Mouse (Mus musculus): ENCODE results near the gene Klhl36. TPM values are rescaled to one million over a fixed set of nuclear protein-coding genes. Genes with fewer than 3 reads are reported as not detected.

The Klhl36 gene
- polyA plus RNA-seq, 1 experiment from 2014 or later, result 11.8 TPM

GRCm38 (mm10) chr8:119881301-119881700 is 19.2 kb downstream of the Klhl36 start:
- H3K9ac ChIP-seq, result no peak overlapping the region
- no peak for TF ChIP-seq CTCF (IDR thresholded peaks at IDR 0.05; ENCODE audit: low read depth)
- no peak overlapping the region for H3K4me2 ChIP-seq
- no peak overlapping the region for H3K27ac ChIP-seq (ENCODE audit: low read depth)
- H3K36me3 ChIP-seq (ENCODE audit: insufficient read depth), result no peaks in the 10 kb centered on the region
- WGBS, result 58% methylated on average over 6 of the region's 6 CpGs
- no peaks in the 10 kb centered on the region for H3K27me3 ChIP-seq (ENCODE audit: insufficient read depth, low read length)
- ATAC-seq (ENCODE audit: insufficient read depth), result no peak
- no peak overlapping the region for H3K4me3 ChIP-seq (ENCODE audit: low read depth, low read length)
- no peak for DNase-seq
- H3K9me3 ChIP-seq (ENCODE audit: low read depth, low read length), result no peaks in the 10 kb centered on the region
- H3K4me1 ChIP-seq (ENCODE audit: insufficient read depth), result no peaks in the 10 kb centered on the region; the same call in 1 of the 2 replicates

- ATAC-seq (ENCODE audit: insufficient read depth) (no peak), DNase-seq (no peak)
- Histone ChIP-seq H3K27me3 (ENCODE audit: insufficient read depth, low read length) (no peaks in the 10 kb centered on the region), H3K4me2 (no peak overlapping the region), H3K27ac (ENCODE audit: low read depth) (no peak overlapping the region), H3K4me3 (ENCODE audit: low read depth, low read length) (no peak overlapping the region), H3K9ac (no peak overlapping the region), H3K36me3 (ENCODE audit: insufficient read depth) (no peaks in the 10 kb centered on the region), H3K4me1 (ENCODE audit: insufficient read depth) (no peaks in the 10 kb centered on the region; the same call in 1 of the 2 replicates), H3K9me3 (ENCODE audit: low read depth, low read length) (no peaks in the 10 kb centered on the region)
- 77% methylated on average over 8 of the region's 8 CpGs for WGBS
- TF ChIP-seq CTCF (IDR thresholded peaks at IDR 0.05; ENCODE audit: low read depth), result no peak
Observed at GRCm38 (mm10) chr8:119881917-119882316, 19.9 kb downstream of the Klhl36 start.

- 86% methylated on average over 7 of the region's 7 CpGs for WGBS
- Histone ChIP-seq H3K9ac (no peak overlapping the region), H3K4me1 (ENCODE audit: insufficient read depth) (no peaks in the 10 kb centered on the region; the same call in 1 of the 2 replicates), H3K4me3 (ENCODE audit: low read depth, low read length) (no peak overlapping the region), H3K27me3 (ENCODE audit: insufficient read depth, low read length) (no peaks in the 10 kb centered on the region), H3K36me3 (ENCODE audit: insufficient read depth) (no peaks in the 10 kb centered on the region), H3K4me2 (no peak overlapping the region), H3K9me3 (ENCODE audit: low read depth, low read length) (no peaks in the 10 kb centered on the region), H3K27ac (ENCODE audit: low read depth) (no peak overlapping the region)
- no peak for TF ChIP-seq CTCF (IDR thresholded peaks at IDR 0.05; ENCODE audit: low read depth)
- DNase-seq (no peak), ATAC-seq (ENCODE audit: insufficient read depth) (no peak)
Observed at GRCm38 (mm10) chr8:119883281-119883680, 21.2 kb downstream of the Klhl36 start.

- ATAC-seq (ENCODE audit: insufficient read depth), result peak; percentile 84
- DNase-seq, result peak; percentile 87
- no peaks in the 10 kb centered on the region for H3K9me3 ChIP-seq (ENCODE audit: low read depth, low read length)
- no peak overlapping the region for H3K4me3 ChIP-seq (ENCODE audit: low read depth, low read length)
- H3K27me3 ChIP-seq (ENCODE audit: insufficient read depth, low read length), result no peaks in the 10 kb centered on the region
- no peak overlapping the region for H3K4me2 ChIP-seq
- no peaks in the 10 kb centered on the region for H3K36me3 ChIP-seq (ENCODE audit: insufficient read depth)
- no peaks in the 10 kb centered on the region; the same call in 1 of the 2 replicates for H3K4me1 ChIP-seq (ENCODE audit: insufficient read depth)
- TF ChIP-seq CTCF (IDR thresholded peaks at IDR 0.05; ENCODE audit: low read depth), result no peak
- no peak overlapping the region; the same call in 1 of the 2 replicates for H3K27ac ChIP-seq (ENCODE audit: low read depth)
- no peak overlapping the region for H3K9ac ChIP-seq
- 20% methylated on average over 3 of the region's 3 CpGs for WGBS
Observed at GRCm38 (mm10) chr8:119885612-119886011, 23.5 kb downstream of the Klhl36 start.

GRCm38 (mm10) chr8:119887130-119887529 is 25.1 kb downstream of the Klhl36 start:
- Histone ChIP-seq H3K27me3 (ENCODE audit: insufficient read depth, low read length) (no peaks in the 10 kb centered on the region), H3K36me3 (ENCODE audit: insufficient read depth) (no peaks in the 10 kb centered on the region), H3K4me1 (ENCODE audit: insufficient read depth) (no peaks in the 10 kb centered on the region; the same call in 1 of the 2 replicates), H3K9me3 (ENCODE audit: low read depth, low read length) (no peaks in the 10 kb centered on the region), H3K9ac (no peak overlapping the region), H3K4me3 (ENCODE audit: low read depth, low read length) (no peak overlapping the region), H3K27ac (ENCODE audit: low read depth) (no peak overlapping the region), H3K4me2 (no peak overlapping the region)
- 87% methylated on average over 3 of the region's 3 CpGs for WGBS
- ATAC-seq (ENCODE audit: insufficient read depth), result no peak
- DNase-seq, result peak; percentile 63
- peak; percentile 90 for TF ChIP-seq CTCF (IDR thresholded peaks at IDR 0.05; ENCODE audit: low read depth)

GRCm38 (mm10) chr8:119888012-119888411 is 25.9 kb downstream of the Klhl36 start:
- DNase-seq (no peak), ATAC-seq (ENCODE audit: insufficient read depth) (no peak)
- H3K4me2 ChIP-seq, result no peak overlapping the region
- WGBS, result 75% methylated on average over 4 of the region's 4 CpGs
- H3K36me3 ChIP-seq (ENCODE audit: insufficient read depth), result no peaks in the 10 kb centered on the region
- no peak overlapping the region for H3K27ac ChIP-seq (ENCODE audit: low read depth)
- no peak for TF ChIP-seq CTCF (IDR thresholded peaks at IDR 0.05; ENCODE audit: low read depth)
- no peaks in the 10 kb centered on the region for H3K9me3 ChIP-seq (ENCODE audit: low read depth, low read length)
- H3K27me3 ChIP-seq (ENCODE audit: insufficient read depth, low read length), result no peaks in the 10 kb centered on the region
- H3K4me3 ChIP-seq (ENCODE audit: low read depth, low read length), result no peak overlapping the region
- H3K4me1 ChIP-seq (ENCODE audit: insufficient read depth), result no peaks in the 10 kb centered on the region; the same call in 1 of the 2 replicates
- H3K9ac ChIP-seq, result no peak overlapping the region

- H3K4me2 ChIP-seq, result no peak overlapping the region
- no peaks in the 10 kb centered on the region for H3K4me1 ChIP-seq (ENCODE audit: insufficient read depth)
- TF ChIP-seq CTCF (IDR thresholded peaks at IDR 0.05; ENCODE audit: low read depth), result no peak
- H3K27ac ChIP-seq (ENCODE audit: low read depth), result no peak overlapping the region
- H3K9ac ChIP-seq, result no peak overlapping the region
- peaks cover 13% of the 10 kb centered on the region for H3K27me3 ChIP-seq (ENCODE audit: insufficient read depth, low read length)
- H3K36me3 ChIP-seq (ENCODE audit: insufficient read depth), result no peaks in the 10 kb centered on the region
- WGBS, result 68% methylated on average over 4 of the region's 4 CpGs
- ATAC-seq (ENCODE audit: insufficient read depth) (no peak), DNase-seq (no peak)
- H3K4me3 ChIP-seq (ENCODE audit: low read depth, low read length), result no peak overlapping the region
- no peaks in the 10 kb centered on the region for H3K9me3 ChIP-seq (ENCODE audit: low read depth, low read length)
Observed at GRCm38 (mm10) chr8:119897069-119897468, 35.0 kb downstream of the Klhl36 start.

GRCm38 (mm10) chr8:119897933-119898332 is 35.9 kb downstream of the Klhl36 start:
- WGBS, result 11% methylated on average over 13 of the region's 13 CpGs
- Histone ChIP-seq H3K27ac (ENCODE audit: low read depth) (no peak overlapping the region), H3K9me3 (ENCODE audit: low read depth, low read length) (no peaks in the 10 kb centered on the region), H3K9ac (no peak overlapping the region), H3K4me2 (no peak overlapping the region), H3K36me3 (ENCODE audit: insufficient read depth) (no peaks in the 10 kb centered on the region), H3K4me1 (ENCODE audit: insufficient read depth) (no peaks in the 10 kb centered on the region), H3K27me3 (ENCODE audit: insufficient read depth, low read length) (peaks cover 13% of the 10 kb centered on the region), H3K4me3 (ENCODE audit: low read depth, low read length) (no peak overlapping the region)
- DNase-seq (no peak), ATAC-seq (ENCODE audit: insufficient read depth) (peak; percentile 11; the same call in 1 of the 2 replicates)
- TF ChIP-seq CTCF (IDR thresholded peaks at IDR 0.05; ENCODE audit: low read depth), result no peak
